7 mouse cellular contexts compared by ENCODE assay signal in genomic region chr4:135685906-135686567, GRCm38 (mm10). TPM values are rescaled to one million over a fixed set of nuclear protein-coding genes. Genes with fewer than 3 reads are reported as not detected.
DNase-seq lines count a peak whose midpoint lies in the region; ATAC-seq and TF ChIP-seq lines count a peak whose summit lies in the region.

Ifnlr1 (plus strand) TSS chr4:135686287.

- H3K9me3 ChIP-seq in liver, embryonic 13.5 days (replicated peaks): no peaks in the 10 kb centered on the region
- H3K9me3 ChIP-seq in neural tube, embryonic 11.5 days (ENCODE audit: control insufficient read depth, low read length): no peaks in the 10 kb centered on the region

- peaks cover 69% of the 10 kb centered on the region for H3K27me3 ChIP-seq in liver, embryonic 13.5 days
- peaks cover 32% of the 10 kb centered on the region for H3K27me3 ChIP-seq in neural tube, embryonic 11.5 days (ENCODE audit: control insufficient read depth, insufficient read depth, low read length)

- 1% methylated on average over 41 of the region's 41 CpGs for WGBS in liver, embryonic 13.5 days (ENCODE audit: insufficient replicate concordance)
- under 1% methylated on average over 41 of the region's 41 CpGs for WGBS in neural tube, embryonic 11.5 days

- peaks cover 7% of the 10 kb centered on the region; the same call in 1 of the 2 replicates for H3K4me1 ChIP-seq in liver, embryonic 13.5 days (replicated peaks)
- H3K4me1 ChIP-seq in neural tube, embryonic 11.5 days (ENCODE audit: control insufficient read depth, insufficient read depth, low read length): peaks cover 5% of the 10 kb centered on the region; the same call in 1 of the 2 replicates

- H3K9ac ChIP-seq in liver, embryonic 13.5 days: peak within 1 kb of the TSS; percentile 39
- H3K9ac ChIP-seq in neural tube, embryonic 11.5 days (ENCODE audit: low read length): peak within 1 kb of the TSS; percentile 39

- ATAC-seq in liver, embryonic 13.5 days (ENCODE audit: low read depth): no peak
- no peak for ATAC-seq in neural tube, embryonic 11.5 days (ENCODE audit: insufficient read depth, low FRiP score, low TSS enrichment)

- DNase-seq in NIH3T3 (ENCODE audit: low read depth): peak; percentile 26
- DNase-seq in brain, embryonic 14.5 days (ENCODE audit: low read depth): peak; percentile 63
- DNase-seq in heart, adult 9 months (ENCODE audit: low spot score in 2 of 2): peak; percentile 19 to 23
- DNase-seq in kidney, adult 8-10 months: peak; percentile 49 to 55
- no peak for DNase-seq in liver, embryonic 13.5 days
- DNase-seq in neural tube, embryonic 11.5 days (ENCODE audit: low spot score): peak; percentile 57
- DNase-seq in testis, postnatal 10 days (ENCODE audit: low spot score): peak; percentile 69

- no peak within 1 kb of the TSS for H3K27ac ChIP-seq in liver, embryonic 13.5 days
- no peak within 1 kb of the TSS for H3K27ac ChIP-seq in neural tube, embryonic 11.5 days (ENCODE audit: low read depth, low read length)

- peak within 1 kb of the TSS; percentile 52 for H3K4me3 ChIP-seq in liver, embryonic 13.5 days (replicated peaks)
- peak within 1 kb of the TSS; percentile 43 for H3K4me3 ChIP-seq in neural tube, embryonic 11.5 days (ENCODE audit: low read depth, low read length)

- TF ChIP-seq POLR2A in brain, embryonic 14.5 days (IDR thresholded peaks at IDR 0.05; ENCODE audit: borderline replicate concordance, extremely low read depth, insufficient read depth, insufficient read length, poor library complexity, severe bottlenecking): no peak

- peak within 1 kb of the TSS; percentile 66 for H3K4me2 ChIP-seq in liver, embryonic 13.5 days
- peak within 1 kb of the TSS; percentile 92 for H3K4me2 ChIP-seq in neural tube, embryonic 11.5 days (ENCODE audit: low read depth)

- H3K36me3 ChIP-seq in liver, embryonic 13.5 days: no peaks in the 10 kb centered on the region
- no peaks in the 10 kb centered on the region for H3K36me3 ChIP-seq in neural tube, embryonic 11.5 days (ENCODE audit: control insufficient read depth, insufficient read depth, low read length)

- no peak for TF ChIP-seq CTCF in brain, embryonic 14.5 days (IDR thresholded peaks at IDR 0.05; ENCODE audit: borderline replicate concordance, extremely low read depth, insufficient read depth, insufficient read length)

RNA-seq across cellular contexts. Expression of gene Ifnlr1, which starts in this region (rescaled TPM):
- polyA plus RNA-seq in brain, embryonic 14.5 days (2012; rRNA removed): 0.50 and 0.62 TPM in 2 replicates
- 0.02 and 0.05 TPM in 2 replicates for polyA plus RNA-seq in liver, embryonic 13.5 days (2015; fragmentation: Nextera tagmentation; extraction: Ambion mirVana)
- 0.05 and 0.16 TPM in 2 replicates for polyA plus RNA-seq in neural tube, embryonic 11.5 days (2014; fragmentation: Nextera tagmentation; extraction: Ambion mirVana)

Comparison
In these comparisons a context has a peak if more than half of its experiments do, and no peak if none do; other contexts are left out.
1. Peak in DNase-seq in brain, embryonic 14.5 days; RNA of the gene not detected or under 1 TPM.
2. Peak in DNase-seq, H3K4me3 ChIP-seq, H3K9ac ChIP-seq and H3K4me2 ChIP-seq in neural tube, embryonic 11.5 days; RNA of the gene not detected or under 1 TPM.